Mouse (Mus musculus): ENCODE measurements around the gene Tmem170b. TPM values are rescaled to one million over a fixed set of nuclear protein-coding genes. Genes with fewer than 3 reads are reported as not detected.
A peak's percentile ranks its signal among the peaks of the same experiment; 100 is the strongest.

Gene Tmem170b
- polyA plus RNA-seq (2014; fragmentation: Nextera tagmentation; extraction: Ambion mirVana), result 21.1 and 22.2 TPM in 2 replicates

- peak within 1 kb of the TSS; percentile 97 for H3K9ac ChIP-seq (ENCODE audit: low read length)
- H3K9me3 ChIP-seq (ENCODE audit: control insufficient read depth, low read length), result no peaks in the 10 kb centered on the region
- peak within 1 kb of the TSS; percentile 67 for H3K4me2 ChIP-seq (ENCODE audit: low read length)
- H3K36me3 ChIP-seq (ENCODE audit: control insufficient read depth, insufficient read depth, low read length), result no peaks in the 10 kb centered on the region
- H3K27ac ChIP-seq (replicated peaks in 1 of 2; ENCODE audit: control insufficient read depth in 1 of 2, insufficient read depth in 1 of 2, low read depth in 2 of 2, low read length in 2 of 2), result peak within 1 kb of the TSS; percentile 92 to 94
- H3K4me1 ChIP-seq (ENCODE audit: control insufficient read depth in 2 of 2, insufficient read depth in 2 of 2, low read length in 2 of 2), result peaks cover 0 to 26% of the 10 kb centered on the region in 2 experiments; a peak in 2 of 4 replicates
- no peaks in the 10 kb centered on the region for H3K27me3 ChIP-seq (ENCODE audit: control insufficient read depth, insufficient read depth, low read length)
- under 1% methylated on average over 55 of the region's 87 CpGs for WGBS
- ATAC-seq (ENCODE audit: insufficient number of reproducible peaks, insufficient read depth, low FRiP score, low read depth), result peak; percentile 97
- H3K4me3 ChIP-seq (ENCODE audit: control insufficient read depth in 1 of 2, insufficient read depth in 1 of 2, low read depth in 1 of 2, low read length in 2 of 2), result peak within 1 kb of the TSS; percentile 70 to 98
Measured at GRCm38 (mm10) chr13:41605099-41606010, at the start of gene Tmem170b. Gene Tmem170b, plus strand, starts transcription at chr13:41605907.

- WGBS, result 85% methylated on average over 4 of the region's 4 CpGs
- Histone ChIP-seq H3K9ac (ENCODE audit: low read length) (no peak overlapping the region), H3K4me3 (ENCODE audit: control insufficient read depth in 1 of 2, insufficient read depth in 1 of 2, low read depth in 1 of 2, low read length in 2 of 2) (no peak overlapping the region), H3K27me3 (ENCODE audit: control insufficient read depth, insufficient read depth, low read length) (no peaks in the 10 kb centered on the region; the same call in 1 of the 2 replicates), H3K27ac (replicated peaks in 1 of 2; ENCODE audit: control insufficient read depth in 1 of 2, insufficient read depth in 1 of 2, low read depth in 2 of 2, low read length in 2 of 2) (no peak overlapping the region), H3K4me2 (ENCODE audit: low read length) (no peak overlapping the region), H3K36me3 (ENCODE audit: control insufficient read depth, insufficient read depth, low read length) (no peaks in the 10 kb centered on the region), H3K4me1 (ENCODE audit: control insufficient read depth in 2 of 2, insufficient read depth in 2 of 2, low read length in 2 of 2) (no peaks in the 10 kb centered on the region), H3K9me3 (ENCODE audit: control insufficient read depth, low read length) (no peaks in the 10 kb centered on the region)
- no peak for ATAC-seq (ENCODE audit: insufficient number of reproducible peaks, insufficient read depth, low FRiP score, low read depth)
Measured at GRCm38 (mm10) chr13:41561024-41561423, 44.7 kb upstream of the Tmem170b start.

- H3K27me3 ChIP-seq (ENCODE audit: control insufficient read depth, insufficient read depth, low read length), result peaks cover 18% of the 10 kb centered on the region; the same call in 1 of the 2 replicates
- no peak overlapping the region for H3K4me3 ChIP-seq (ENCODE audit: control insufficient read depth in 1 of 2, insufficient read depth in 1 of 2, low read depth in 1 of 2, low read length in 2 of 2)
- no peak overlapping the region for H3K9ac ChIP-seq (ENCODE audit: low read length)
- H3K4me2 ChIP-seq (ENCODE audit: low read length), result no peak overlapping the region
- 65% methylated on average over 3 of the region's 3 CpGs for WGBS
- ATAC-seq (ENCODE audit: insufficient number of reproducible peaks, insufficient read depth, low FRiP score, low read depth), result no peak
- no peak overlapping the region for H3K27ac ChIP-seq (replicated peaks in 1 of 2; ENCODE audit: control insufficient read depth in 1 of 2, insufficient read depth in 1 of 2, low read depth in 2 of 2, low read length in 2 of 2)
- H3K36me3 ChIP-seq (ENCODE audit: control insufficient read depth, insufficient read depth, low read length), result no peaks in the 10 kb centered on the region
- H3K9me3 ChIP-seq (ENCODE audit: control insufficient read depth, low read length), result no peaks in the 10 kb centered on the region
- H3K4me1 ChIP-seq (ENCODE audit: control insufficient read depth in 2 of 2, insufficient read depth in 2 of 2, low read length in 2 of 2), result no peaks in the 10 kb centered on the region
Measured at GRCm38 (mm10) chr13:41568421-41568820, 37.3 kb upstream of the Tmem170b start.

- WGBS, result 58% methylated on average over 8 of the region's 8 CpGs
- Histone ChIP-seq H3K36me3 (ENCODE audit: control insufficient read depth, insufficient read depth, low read length) (no peaks in the 10 kb centered on the region), H3K27ac (replicated peaks in 1 of 2; ENCODE audit: control insufficient read depth in 1 of 2, insufficient read depth in 1 of 2, low read depth in 2 of 2, low read length in 2 of 2) (no peak overlapping the region), H3K27me3 (ENCODE audit: control insufficient read depth, insufficient read depth, low read length) (peaks cover 18% of the 10 kb centered on the region; the same call in 1 of the 2 replicates), H3K9me3 (ENCODE audit: control insufficient read depth, low read length) (no peaks in the 10 kb centered on the region), H3K4me2 (ENCODE audit: low read length) (no peak overlapping the region), H3K4me3 (ENCODE audit: control insufficient read depth in 1 of 2, insufficient read depth in 1 of 2, low read depth in 1 of 2, low read length in 2 of 2) (no peak overlapping the region), H3K4me1 (ENCODE audit: control insufficient read depth in 2 of 2, insufficient read depth in 2 of 2, low read length in 2 of 2) (no peaks in the 10 kb centered on the region), H3K9ac (ENCODE audit: low read length) (no peak overlapping the region)
- ATAC-seq (ENCODE audit: insufficient number of reproducible peaks, insufficient read depth, low FRiP score, low read depth), result no peak
Measured at GRCm38 (mm10) chr13:41568926-41569325, 36.8 kb upstream of the Tmem170b start.

- Histone ChIP-seq H3K27me3 (ENCODE audit: control insufficient read depth, insufficient read depth, low read length) (peaks cover 18% of the 10 kb centered on the region; the same call in 1 of the 2 replicates), H3K4me3 (ENCODE audit: control insufficient read depth in 1 of 2, insufficient read depth in 1 of 2, low read depth in 1 of 2, low read length in 2 of 2) (no peak overlapping the region), H3K9me3 (ENCODE audit: control insufficient read depth, low read length) (no peaks in the 10 kb centered on the region), H3K27ac (replicated peaks in 1 of 2; ENCODE audit: control insufficient read depth in 1 of 2, insufficient read depth in 1 of 2, low read depth in 2 of 2, low read length in 2 of 2) (no peak overlapping the region), H3K9ac (ENCODE audit: low read length) (no peak overlapping the region), H3K4me2 (ENCODE audit: low read length) (no peak overlapping the region), H3K4me1 (ENCODE audit: control insufficient read depth in 2 of 2, insufficient read depth in 2 of 2, low read length in 2 of 2) (no peaks in the 10 kb centered on the region), H3K36me3 (ENCODE audit: control insufficient read depth, insufficient read depth, low read length) (no peaks in the 10 kb centered on the region)
- 66% methylated on average over 3 of the region's 3 CpGs for WGBS
- ATAC-seq (ENCODE audit: insufficient number of reproducible peaks, insufficient read depth, low FRiP score, low read depth), result no peak
Measured at GRCm38 (mm10) chr13:41569776-41570175, 35.9 kb upstream of the Tmem170b start.

GRCm38 (mm10) chr13:41571368-41572350, 34.0 kb upstream of the Tmem170b start:
- H3K36me3 ChIP-seq (ENCODE audit: control insufficient read depth, insufficient read depth, low read length), result no peaks in the 10 kb centered on the region
- no peak for ATAC-seq (ENCODE audit: insufficient number of reproducible peaks, insufficient read depth, low FRiP score, low read depth)
- H3K4me2 ChIP-seq (ENCODE audit: low read length), result no peak overlapping the region
- no peak overlapping the region for H3K9ac ChIP-seq (ENCODE audit: low read length)
- no peak overlapping the region for H3K4me3 ChIP-seq (ENCODE audit: control insufficient read depth in 1 of 2, insufficient read depth in 1 of 2, low read depth in 1 of 2, low read length in 2 of 2)
- WGBS, result 50% methylated on average over 13 of the region's 13 CpGs
- H3K4me1 ChIP-seq (ENCODE audit: control insufficient read depth in 2 of 2, insufficient read depth in 2 of 2, low read length in 2 of 2), result no peaks in the 10 kb centered on the region
- H3K9me3 ChIP-seq (ENCODE audit: control insufficient read depth, low read length), result 0 out of 2 replicates have a peak, but pooled peaks cover 6% of the 10 kb centered on the region
- H3K27me3 ChIP-seq (ENCODE audit: control insufficient read depth, insufficient read depth, low read length), result peaks cover 15% of the 10 kb centered on the region; the same call in 1 of the 2 replicates
- no peak overlapping the region for H3K27ac ChIP-seq (replicated peaks in 1 of 2; ENCODE audit: control insufficient read depth in 1 of 2, insufficient read depth in 1 of 2, low read depth in 2 of 2, low read length in 2 of 2)

GRCm38 (mm10) chr13:41572351-41572735, 33.4 kb upstream of the Tmem170b start:
- peaks cover 12% of the 10 kb centered on the region; the same call in 1 of the 2 replicates for H3K27me3 ChIP-seq (ENCODE audit: control insufficient read depth, insufficient read depth, low read length)
- no peaks in the 10 kb centered on the region for H3K4me1 ChIP-seq (ENCODE audit: control insufficient read depth in 2 of 2, insufficient read depth in 2 of 2, low read length in 2 of 2)
- ATAC-seq (ENCODE audit: insufficient number of reproducible peaks, insufficient read depth, low FRiP score, low read depth), result no peak
- 47% methylated on average over 4 of the region's 4 CpGs for WGBS
- no peak overlapping the region for H3K27ac ChIP-seq (replicated peaks in 1 of 2; ENCODE audit: control insufficient read depth in 1 of 2, insufficient read depth in 1 of 2, low read depth in 2 of 2, low read length in 2 of 2)
- H3K9ac ChIP-seq (ENCODE audit: low read length), result no peak overlapping the region
- 0 out of 2 replicates have a peak, but pooled peaks cover 11% of the 10 kb centered on the region for H3K9me3 ChIP-seq (ENCODE audit: control insufficient read depth, low read length)
- H3K36me3 ChIP-seq (ENCODE audit: control insufficient read depth, insufficient read depth, low read length), result no peaks in the 10 kb centered on the region
- H3K4me2 ChIP-seq (ENCODE audit: low read length), result no peak overlapping the region
- no peak overlapping the region for H3K4me3 ChIP-seq (ENCODE audit: control insufficient read depth in 1 of 2, insufficient read depth in 1 of 2, low read depth in 1 of 2, low read length in 2 of 2)

All from heart, embryonic 14.5 days (tissue).